Mouse (Mus musculus): ENCODE measurements around the gene Ythdf2. TPM values are rescaled to one million over a fixed set of nuclear protein-coding genes. Genes with fewer than 3 reads are reported as not detected.

The Ythdf2 gene
- total RNA-seq, 2 experiments from 2014 or later: 29.5 to 33.7 TPM

DNA sequence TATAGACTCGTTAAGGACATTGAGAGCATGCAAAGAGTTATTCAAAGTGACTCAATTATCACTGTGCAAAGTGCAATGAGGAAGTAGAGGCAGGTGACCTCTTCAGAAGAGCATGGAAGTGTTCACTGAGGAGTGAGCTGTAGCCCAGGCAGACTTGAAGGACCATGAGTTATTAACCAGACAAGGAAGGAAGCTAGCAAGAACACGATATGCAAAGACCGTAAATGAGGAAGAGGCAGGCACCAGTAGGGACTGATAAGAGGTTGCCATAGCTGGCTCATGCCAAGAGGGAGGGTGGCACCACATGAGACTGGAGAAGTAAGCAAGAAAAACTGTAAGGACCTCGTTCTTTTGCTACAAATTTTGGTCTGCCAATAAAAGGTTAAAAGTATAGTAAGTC is 2.7 kb upstream of the Ythdf2 start:
- intact Hi-C loops (cut with DNase I; ENCODE audit: low total_unique reads): loop anchor here (5.0 kb wide), 1 partner anchor 42 kb away; no protein-coding TSS in a partner anchor
- no peak for DNase-seq

DNA sequence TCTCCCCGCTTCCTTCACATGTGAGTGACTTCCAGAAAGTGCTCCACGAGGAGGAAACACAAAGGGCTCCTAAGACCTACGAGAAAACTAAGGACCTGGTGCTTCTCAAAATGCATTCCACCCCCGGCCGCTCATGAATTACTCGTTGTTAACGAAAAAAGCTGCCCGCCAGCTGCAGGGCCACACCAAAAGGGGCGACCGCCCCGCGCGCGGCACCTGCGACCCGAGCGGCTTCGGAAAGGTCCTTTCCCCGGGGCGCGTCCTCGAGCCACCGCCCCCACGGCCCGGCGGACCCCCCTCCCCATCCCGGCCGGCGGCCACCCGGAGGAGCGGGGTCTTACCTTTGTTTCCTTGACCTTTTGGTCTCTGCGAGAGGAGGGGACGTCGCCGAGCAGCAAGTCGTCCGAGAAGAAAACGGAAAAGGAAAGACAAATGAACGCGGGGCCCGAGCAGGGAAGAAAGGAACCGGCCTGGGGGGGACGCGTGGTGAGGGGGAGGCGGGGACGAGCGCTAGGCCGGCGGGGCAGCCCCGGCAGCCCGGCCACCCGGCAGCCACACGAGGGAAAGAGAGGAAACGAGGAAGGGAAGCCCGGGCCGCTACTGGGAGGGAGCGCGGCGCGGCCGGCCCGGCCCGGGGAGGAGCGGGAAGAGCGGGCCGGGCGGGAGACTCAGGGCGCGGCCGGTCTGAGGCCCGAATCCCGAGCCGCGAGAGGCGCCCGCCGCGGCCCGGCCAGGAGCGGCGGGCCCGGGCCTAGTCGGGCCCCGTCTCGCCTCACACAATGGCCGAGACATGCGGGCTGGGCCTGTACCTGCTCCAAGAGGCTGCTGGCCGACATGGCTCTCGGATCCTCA is 786 bp downstream of the Ythdf2 start:
- intact Hi-C loops (cut with DNase I; ENCODE audit: low total_unique reads): no loop called here
- DNase-seq: peak; percentile 24

DNA sequence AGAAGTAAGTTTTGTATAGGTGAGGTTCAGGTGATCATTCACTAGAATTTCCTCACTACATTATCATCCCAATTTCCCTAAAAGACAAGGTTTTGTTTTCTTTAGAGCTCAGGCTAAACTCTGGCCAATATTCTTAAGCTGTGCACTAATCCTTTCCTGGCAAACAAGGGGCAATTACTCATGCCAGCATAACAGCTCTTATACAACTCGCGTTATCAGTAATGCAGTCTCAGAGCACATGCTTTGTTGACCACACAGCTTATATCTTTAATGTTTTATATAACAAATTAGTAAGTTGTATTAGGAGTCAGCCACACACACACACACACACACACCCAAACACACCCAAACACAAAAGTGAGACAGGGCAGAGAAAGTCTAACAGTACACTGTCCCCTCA is 1.8 kb downstream of the Ythdf2 start:
- intact Hi-C loops (cut with DNase I; ENCODE audit: low total_unique reads): no loop called here

DNA sequence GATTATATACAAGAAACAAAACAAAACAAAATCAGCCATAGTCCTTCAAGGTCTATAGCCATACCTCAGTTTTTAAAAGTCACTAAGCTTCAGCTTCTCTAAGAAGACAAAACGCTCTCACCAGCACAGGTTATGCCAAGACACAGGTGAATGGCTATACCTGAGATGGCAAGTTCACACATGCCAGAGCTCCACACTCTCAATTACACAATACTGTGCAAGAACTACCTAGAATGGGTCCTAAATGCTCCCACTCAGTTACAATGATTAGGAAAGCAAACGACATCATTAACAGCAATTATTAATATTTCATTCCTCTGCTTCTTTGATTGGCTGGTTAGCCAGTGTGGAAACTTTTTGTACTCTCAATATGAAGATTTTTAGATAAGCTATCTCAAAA is 2.8 kb downstream of the Ythdf2 start:
- intact Hi-C loops (cut with DNase I; ENCODE audit: low total_unique reads): no loop called here
- DNase-seq: no peak

More for the DNA sequence above, 1.8 kb downstream of the Ythdf2 start:
- DNase-seq: no peak

DNA sequence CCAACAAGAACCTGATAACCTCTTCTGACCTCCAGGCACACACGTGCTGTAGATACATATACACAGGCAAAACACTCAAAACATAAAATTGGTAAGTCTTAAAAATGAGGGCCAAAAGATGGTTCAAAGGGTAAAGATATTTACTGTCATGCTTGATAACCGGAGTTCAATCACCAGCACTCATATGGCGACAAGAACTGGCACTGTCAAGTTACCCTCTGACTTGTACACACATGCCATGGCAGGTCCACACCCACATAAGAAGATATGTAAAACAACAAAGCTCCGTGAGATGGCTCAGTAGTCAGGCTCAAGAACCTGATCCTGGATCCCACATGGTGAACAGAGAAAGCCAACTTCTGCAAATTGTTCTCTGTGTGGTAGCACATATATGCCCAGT is 4.8 kb downstream of the Ythdf2 start:
- no peak for DNase-seq

DNA sequence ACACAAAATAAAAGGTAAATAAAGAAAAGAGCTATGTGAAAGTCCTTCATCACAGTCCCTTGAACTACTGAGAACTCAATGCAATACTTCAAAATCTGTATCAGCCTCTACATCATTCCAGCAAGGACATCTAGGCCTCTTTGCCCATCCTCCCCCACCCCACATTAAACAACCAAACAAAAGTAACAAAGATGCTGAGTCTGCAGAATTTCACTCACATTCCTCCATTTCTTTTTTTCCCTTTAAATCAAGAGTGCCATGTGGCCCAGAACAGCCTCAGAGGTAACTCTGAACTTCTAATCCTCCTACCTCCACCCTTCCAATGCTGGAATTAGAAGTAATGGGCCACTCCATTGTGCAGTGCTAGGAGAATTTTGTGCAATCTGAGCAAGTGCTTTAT is 13.3 kb downstream of the Ythdf2 start:
- DNase-seq: no peak
- intact Hi-C loops (cut with DNase I; ENCODE audit: low total_unique reads): no loop called here

More for the DNA sequence above, 4.8 kb downstream of the Ythdf2 start:
- intact Hi-C loops (cut with DNase I; ENCODE audit: low total_unique reads): no loop called here

DNA sequence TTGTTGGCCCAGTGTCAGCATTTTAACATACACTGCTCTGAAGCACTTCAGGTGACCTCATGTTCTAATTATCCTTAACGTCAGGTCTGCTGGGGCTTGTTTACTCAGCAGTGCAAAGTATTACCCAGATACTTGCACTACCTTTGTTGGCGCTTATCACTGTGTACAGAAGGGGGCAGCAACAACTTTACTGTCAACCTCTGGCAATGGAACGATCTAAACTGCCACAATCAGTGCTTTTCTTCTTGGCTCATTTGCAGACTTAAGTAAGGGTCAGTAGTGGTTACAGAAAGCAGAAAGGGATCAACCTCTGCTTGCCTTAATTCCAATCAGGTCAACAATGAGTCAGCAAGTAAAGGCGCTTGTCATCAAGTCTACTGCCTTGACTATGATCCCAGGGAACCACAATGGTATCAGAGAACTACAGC is 13.8 kb downstream of the Ythdf2 start:
- DNase-seq: no peak
- intact Hi-C loops (cut with DNase I; ENCODE audit: low total_unique reads): no loop called here

DNA sequence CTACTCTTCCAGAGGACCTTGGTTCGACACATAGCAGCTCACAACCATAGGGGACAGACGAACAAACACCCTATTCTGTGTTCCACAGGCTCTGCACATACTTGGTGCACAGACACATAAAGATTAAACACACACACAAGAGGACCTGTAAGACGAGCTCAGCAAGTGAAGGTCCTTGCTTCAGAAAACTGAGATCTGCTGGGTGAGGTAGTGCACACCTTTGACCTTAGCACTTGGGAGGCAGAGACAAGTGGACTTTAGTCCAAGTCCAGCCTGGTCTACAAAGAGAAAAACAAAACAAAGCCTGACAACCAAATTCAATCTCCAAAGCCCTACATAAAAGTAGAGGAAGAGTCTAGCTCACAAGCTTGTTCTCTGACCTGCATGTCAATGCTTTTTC is 17.1 kb downstream of the Ythdf2 start:
- intact Hi-C loops (cut with DNase I; ENCODE audit: low total_unique reads): no loop called here
- DNase-seq: no peak

DNA sequence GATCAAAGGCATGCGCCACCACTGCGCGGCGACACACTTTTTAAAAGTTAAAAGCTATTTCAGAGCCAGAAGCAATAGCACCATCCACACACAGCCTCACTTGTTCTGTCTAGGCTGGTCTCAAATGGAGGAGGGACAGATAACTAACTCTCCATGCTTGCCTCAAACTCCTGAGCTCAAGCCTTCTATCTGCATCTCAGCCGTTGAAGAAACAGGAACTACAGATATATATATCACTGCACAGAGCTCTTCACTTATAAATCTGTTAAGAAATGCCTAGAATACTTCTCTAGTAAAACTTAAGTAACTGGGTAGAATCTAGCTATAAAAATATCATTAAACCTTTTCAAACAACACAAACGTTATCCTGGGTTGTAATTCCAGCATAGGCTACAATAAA is 17.7 kb downstream of the Ythdf2 start:
- DNase-seq: no peak
- intact Hi-C loops (cut with DNase I; ENCODE audit: low total_unique reads): no loop called here

DNA sequence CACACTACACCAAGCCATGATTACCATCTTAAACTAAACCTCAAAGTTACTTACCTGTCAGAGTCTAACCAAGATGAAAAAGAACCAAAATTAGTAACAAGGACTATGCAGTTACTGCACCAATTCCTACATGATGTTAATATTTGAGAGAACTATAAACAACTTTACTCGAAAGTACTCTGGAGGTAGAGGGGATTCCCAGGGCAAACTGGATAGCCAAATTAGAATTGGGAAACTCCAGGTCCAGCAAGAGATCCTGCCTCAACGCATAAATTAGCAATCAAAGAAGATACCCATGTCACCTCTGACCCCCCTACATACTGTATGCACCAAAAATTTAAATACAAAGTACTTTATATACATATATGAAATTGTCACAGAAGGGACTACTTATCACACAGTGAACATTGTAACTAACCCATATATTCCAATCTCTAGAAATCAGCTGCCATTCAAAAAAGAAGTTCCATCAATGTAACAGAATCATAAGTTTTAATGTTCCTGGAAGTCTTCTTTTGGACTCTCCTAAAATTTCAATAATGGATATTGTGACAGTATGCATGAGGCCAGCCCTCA is 24.2 kb downstream of the Ythdf2 start:
- DNase-seq: no peak
- intact Hi-C loops (cut with DNase I; ENCODE audit: low total_unique reads): no loop called here

DNA sequence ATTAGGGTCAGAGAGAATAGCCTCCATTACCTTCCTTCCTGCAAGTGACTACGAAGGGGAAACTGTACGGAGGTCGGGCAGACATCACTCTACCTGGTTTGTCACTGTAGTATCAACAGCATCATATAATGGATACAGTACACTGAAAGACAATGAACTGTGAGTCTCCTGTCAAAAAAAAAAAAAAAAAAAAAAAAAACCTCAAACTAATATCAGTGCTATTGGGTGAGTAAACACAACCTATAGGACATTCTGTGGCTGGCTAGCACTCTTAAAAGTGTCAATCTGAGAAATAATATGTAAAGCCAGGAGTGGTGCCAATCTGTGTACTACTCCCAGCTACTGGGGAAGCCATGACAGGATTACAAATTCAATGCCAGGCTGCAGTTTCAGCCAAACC is 28.9 kb downstream of the Ythdf2 start:
- no peak for DNase-seq
- intact Hi-C loops (cut with DNase I; ENCODE audit: low total_unique reads): no loop called here

DNA sequence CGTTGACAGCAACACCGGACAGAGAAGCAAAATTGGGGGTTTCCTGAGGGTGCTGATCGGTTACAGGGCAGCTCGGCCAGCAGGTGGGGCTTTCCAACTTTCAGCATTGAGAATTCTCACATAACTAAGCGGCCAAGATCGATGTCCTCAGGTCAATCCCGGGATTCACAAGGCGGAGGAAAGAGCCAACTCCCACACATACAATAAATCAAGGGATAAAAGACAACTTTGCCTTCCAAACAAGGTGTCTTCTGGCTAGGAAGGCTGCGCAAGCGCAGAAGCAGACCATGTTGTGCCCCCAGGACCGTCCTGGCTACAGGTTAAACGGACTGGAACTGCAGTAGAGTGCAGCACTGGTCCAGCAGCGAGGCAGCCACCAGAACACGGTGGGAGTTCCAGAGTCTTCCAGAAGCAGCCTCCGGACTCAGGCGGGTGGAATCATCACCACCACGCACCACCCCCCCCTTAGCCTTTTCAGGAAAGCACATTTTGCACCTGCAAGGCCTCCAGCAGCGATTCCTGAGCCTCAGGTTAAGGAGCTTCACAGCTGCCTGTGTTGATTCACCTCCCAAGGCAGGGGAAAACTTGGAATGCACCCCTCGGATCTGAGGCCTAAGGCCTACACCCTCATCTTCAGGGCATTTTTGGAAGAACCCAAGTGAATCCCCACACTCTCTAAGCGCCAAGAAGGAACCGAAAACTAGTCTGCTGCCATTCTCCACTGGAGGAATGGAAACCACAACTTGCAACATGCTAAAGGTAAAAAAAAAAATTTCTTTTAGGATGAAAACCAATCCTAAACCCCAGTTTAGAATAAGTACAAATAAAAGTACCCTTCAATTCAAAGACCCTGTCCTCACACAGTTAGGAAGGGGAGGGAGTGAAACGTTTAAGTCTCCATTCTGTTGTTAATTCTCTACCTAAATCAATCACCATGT is 30.1 kb downstream of the Ythdf2 start:
- intact Hi-C loops (cut with DNase I; ENCODE audit: low total_unique reads): no loop called here
- no peak for DNase-seq

DNA sequence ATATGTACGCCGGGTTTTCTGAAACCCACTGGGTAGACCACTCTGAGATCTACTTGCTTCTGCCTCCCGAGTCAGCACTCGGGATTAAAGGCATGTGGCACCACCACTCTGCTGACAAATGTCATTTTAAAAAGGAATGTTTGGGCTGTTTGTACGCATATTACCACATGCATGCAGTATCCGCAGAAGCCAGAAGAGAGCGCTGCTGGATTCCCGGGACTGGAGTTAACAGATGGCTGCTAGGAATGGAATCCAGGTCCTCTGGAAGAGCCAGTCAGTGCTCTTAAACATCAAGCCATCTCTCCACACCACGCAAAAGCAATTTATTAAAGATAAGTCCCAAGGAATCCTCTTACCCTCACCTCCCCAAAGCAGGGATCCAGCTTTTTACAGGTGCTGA is 31.4 kb downstream of the Ythdf2 start:
- DNase-seq: no peak
- intact Hi-C loops (cut with DNase I; ENCODE audit: low total_unique reads): no loop called here

DNA sequence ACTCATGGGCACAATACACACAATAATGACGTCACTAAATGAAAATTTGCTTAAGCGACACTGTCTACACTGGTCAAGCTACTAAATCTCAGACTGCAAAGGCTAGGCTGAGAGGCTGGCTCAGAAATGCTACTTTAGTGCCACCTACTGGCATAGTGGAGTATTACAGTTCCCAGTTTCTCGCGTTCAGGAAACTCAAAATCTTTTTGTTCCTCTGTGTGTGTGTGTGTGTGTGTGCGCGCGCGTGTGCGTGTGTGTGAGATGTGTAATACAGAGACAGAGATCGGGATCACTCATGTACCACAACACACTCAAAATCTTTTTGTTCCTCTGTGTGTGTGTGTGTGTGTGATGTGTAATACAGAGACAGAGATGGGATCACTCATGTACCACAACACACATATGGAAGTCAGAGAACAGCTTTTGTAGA is 33.5 kb downstream of the Ythdf2 start:
- DNase-seq: no peak
- intact Hi-C loops (cut with DNase I; ENCODE audit: low total_unique reads): loop anchor here (5.0 kb wide), 1 partner anchor 86 kb away; no protein-coding TSS in a partner anchor

DNA sequence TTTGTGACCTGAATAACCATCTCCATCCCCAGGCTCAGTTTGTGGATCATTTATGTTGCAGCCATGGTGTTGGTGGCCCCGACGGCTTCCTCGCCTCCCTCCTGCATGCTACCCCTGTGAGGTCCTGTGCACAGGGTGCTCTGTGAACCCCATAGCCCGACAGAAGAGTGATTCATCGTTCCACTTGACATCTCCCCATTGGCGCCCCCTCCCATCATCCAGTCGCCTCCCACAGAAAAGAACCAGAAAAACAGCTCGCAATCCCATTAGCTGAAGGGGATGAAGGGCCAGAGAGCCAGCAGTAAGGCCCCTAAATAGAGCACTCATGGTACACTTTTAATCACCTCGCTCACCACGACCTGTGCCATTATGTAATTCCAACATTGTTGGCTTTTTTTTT is 35.6 kb downstream of the Ythdf2 start:
- intact Hi-C loops (cut with DNase I; ENCODE audit: low total_unique reads): loop anchor here (5.0 kb wide), 1 partner anchor 84 kb away; no protein-coding TSS in a partner anchor
- DNase-seq: no peak

DNA sequence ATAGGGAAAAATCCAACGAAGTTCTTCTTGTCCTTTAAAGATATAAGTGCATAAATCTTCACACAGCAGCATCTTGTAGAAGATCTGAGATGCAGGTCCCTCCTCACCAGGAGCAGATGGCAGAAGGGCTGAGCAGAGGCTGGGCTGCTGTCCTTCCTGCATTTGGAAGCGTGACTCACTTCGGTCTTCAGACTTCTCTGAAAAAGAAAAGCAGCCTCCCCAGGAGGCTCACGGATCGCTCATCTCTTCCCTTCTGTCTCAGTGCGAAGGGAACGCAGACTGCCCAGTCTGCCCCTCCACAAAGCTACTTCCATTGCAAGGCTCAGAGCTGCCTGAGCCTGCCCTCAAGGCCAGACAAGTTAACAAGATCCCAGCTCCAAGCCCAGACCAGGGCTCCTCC is 41.2 kb downstream of the Ythdf2 start:
- DNase-seq: no peak
- intact Hi-C loops (cut with DNase I; ENCODE audit: low total_unique reads): no loop called here

DNA sequence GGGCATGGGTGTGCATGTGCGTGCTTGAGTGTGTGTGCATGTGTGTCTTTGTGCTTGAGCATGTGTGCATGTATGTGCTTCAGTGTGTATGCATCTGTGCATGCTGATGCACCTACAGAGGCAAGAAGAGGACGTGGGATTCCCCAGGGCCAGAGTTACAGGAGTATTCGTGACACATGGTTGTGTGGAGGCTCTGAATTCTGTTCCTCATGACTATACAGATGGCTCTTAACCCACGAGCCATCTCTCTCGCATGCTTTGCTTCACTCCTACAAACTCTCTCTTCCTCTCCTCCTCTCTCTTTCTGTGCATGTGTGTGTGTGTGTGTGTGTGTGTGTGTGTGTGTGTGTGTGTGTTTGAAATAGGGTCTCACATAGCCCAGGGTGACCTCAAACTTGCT is 42.3 kb downstream of the Ythdf2 start:
- intact Hi-C loops (cut with DNase I; ENCODE audit: low total_unique reads): no loop called here

DNA sequence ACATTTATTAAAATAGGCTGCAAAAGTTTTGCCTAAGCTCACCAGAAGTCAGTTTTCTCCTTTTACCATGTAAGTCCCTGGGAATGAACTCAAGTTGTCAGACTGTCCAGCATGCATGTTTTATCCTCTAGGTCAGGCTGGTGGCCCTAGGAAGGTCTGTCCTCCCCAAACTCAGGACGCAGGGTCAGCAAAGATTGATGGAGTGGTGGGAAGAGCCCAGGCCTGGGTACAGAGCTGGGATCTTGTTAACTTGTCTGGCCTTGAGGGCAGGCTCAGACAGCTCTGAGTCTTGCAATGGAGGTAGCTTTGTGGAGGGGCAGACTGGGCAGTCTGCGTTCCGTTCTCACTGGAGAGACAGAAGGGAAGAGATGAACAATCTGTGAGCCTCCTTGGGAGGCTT is 42.8 kb downstream of the Ythdf2 start:
- intact Hi-C loops (cut with DNase I; ENCODE audit: low total_unique reads): no loop called here
- DNase-seq: no peak

More for the DNA sequence above, 42.3 kb downstream of the Ythdf2 start:
- DNase-seq: no peak

DNA sequence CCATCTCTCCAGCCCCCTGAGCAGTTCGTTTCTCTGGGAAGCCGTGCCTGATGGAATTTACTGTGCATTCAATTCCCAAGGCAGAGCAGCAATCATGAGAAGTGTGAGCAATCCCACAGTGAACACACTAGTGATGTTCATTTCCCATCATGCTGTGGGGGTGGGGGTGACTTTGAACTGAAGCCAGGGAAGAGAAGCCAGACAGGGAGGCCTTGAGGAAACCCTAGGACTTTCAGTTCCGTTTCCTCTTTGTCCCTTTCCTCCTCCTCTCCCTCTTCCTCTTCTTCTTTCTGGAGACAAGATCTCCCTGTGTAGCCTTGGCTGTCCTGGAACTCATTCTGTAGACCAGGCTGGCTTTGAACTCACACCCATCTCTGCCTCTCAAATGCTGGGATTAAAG is 44.7 kb downstream of the Ythdf2 start:
- intact Hi-C loops (cut with DNase I; ENCODE audit: low total_unique reads): no loop called here

More for the DNA sequence above, 44.7 kb downstream of the Ythdf2 start:
- no peak for DNase-seq

Data from gastrocnemius, postnatal 14 days (tissue).